Mouse (Mus musculus) intestine, embryonic 16.5 days (tissue): ENCODE data around the gene Slc8a1. TPM values are rescaled to one million over a fixed set of nuclear protein-coding genes. Genes with fewer than 3 reads are reported as not detected.

Source experiments
- ATAC-seq: fragments of 200-750 bp; cut with Nextera tagmentation; 2 replicates; pipeline ENCODE4 v1.8.0; 2017; ENCODE audit warnings: moderate TSS enrichment, moderate library complexity
- H3K27ac ChIP-seq: fragments of 300-500 bp; sonication (generic); 2 replicates; pipeline ENCODE4 v1.5.1; 2014; ENCODE audit warnings: mild to moderate bottlenecking, low read length
- H3K27me3 ChIP-seq: fragments of 300-500 bp; sonication (generic); replicated peaks from 2 replicates; pipeline ENCODE4 v1.6.1; 2014; ENCODE audit warnings: low read length, control low read depth, mixed read lengths; ENCODE audit not compliant: control insufficient read depth, insufficient read depth
- H3K36me3 ChIP-seq: fragments of 300-500 bp; sonication (generic); 2 replicates; pipeline ENCODE4 v1.6.1; 2014; ENCODE audit warnings: low read length, control low read depth; ENCODE audit not compliant: control insufficient read depth, insufficient read depth
- H3K4me1 ChIP-seq: fragments of 300-500 bp; sonication (generic); 2 replicates; pipeline ENCODE4 v1.6.1; 2014; ENCODE audit warnings: low read length, control low read depth, mixed read lengths; ENCODE audit not compliant: control insufficient read depth, insufficient read depth
- H3K4me2 ChIP-seq: fragments of 300-500 bp; sonication (generic); 2 replicates; pipeline ENCODE4 v1.6.1; 2014; ENCODE audit warnings: low read depth, low read length, control low read depth
- H3K4me3 ChIP-seq: fragments of 300-500 bp; sonication (generic); 2 replicates; pipeline ENCODE4 v1.5.1; 2014; ENCODE audit warnings: mild to moderate bottlenecking, low read length
- H3K9ac ChIP-seq: fragments of 300-500 bp; sonication (generic); 2 replicates; pipeline ENCODE4 v1.6.1; 2014; ENCODE audit warnings: low read depth, low read length
- H3K9me3 ChIP-seq: fragments of 300-500 bp; sonication (generic); 2 replicates; pipeline ENCODE4 v1.6.1; 2016; ENCODE audit warnings: low read length, control low read depth; ENCODE audit not compliant: control insufficient read depth
- WGBS: fragments of 180-500 bp; shearing (Covaris S2); extraction: QIAGEN DNeasy Blood & Tissue Kit; methylation state at CpG from one replicate; pipeline ENCODE4 v1.1.7; 2014; 5-methylcytosine and 5-hydroxymethylcytosine counted together
- polyA plus RNA-seq: library from polyadenylated mRNA; unstranded; fragments of >200 nt; fragmentation: Nextera tagmentation; extraction: Ambion mirVana; gene quantifications from 2 replicates; pipeline ENCODE4 v1.2.1, GENCODE M21; 2015

Slc8a1 gene
- polyA plus RNA-seq, 1 experiment from 2014 or later: 3.6 TPM

GRCm38 (mm10) chr17:81536093-81536492 lies 202.1 kb downstream of the Slc8a1 start:
- Histone ChIP-seq H3K27me3 (no peaks in the 10 kb centered on the region), H3K4me3 (no peak overlapping the region), H3K9me3 (no peaks in the 10 kb centered on the region), H3K27ac (no peak overlapping the region), H3K36me3 (no peaks in the 10 kb centered on the region), H3K4me1 (no peaks in the 10 kb centered on the region), H3K9ac (no peak overlapping the region), H3K4me2 (no peak overlapping the region)
- WGBS: 91% methylated on average over 3 of the region's 3 CpGs
- ATAC-seq: no peak

DNA sequence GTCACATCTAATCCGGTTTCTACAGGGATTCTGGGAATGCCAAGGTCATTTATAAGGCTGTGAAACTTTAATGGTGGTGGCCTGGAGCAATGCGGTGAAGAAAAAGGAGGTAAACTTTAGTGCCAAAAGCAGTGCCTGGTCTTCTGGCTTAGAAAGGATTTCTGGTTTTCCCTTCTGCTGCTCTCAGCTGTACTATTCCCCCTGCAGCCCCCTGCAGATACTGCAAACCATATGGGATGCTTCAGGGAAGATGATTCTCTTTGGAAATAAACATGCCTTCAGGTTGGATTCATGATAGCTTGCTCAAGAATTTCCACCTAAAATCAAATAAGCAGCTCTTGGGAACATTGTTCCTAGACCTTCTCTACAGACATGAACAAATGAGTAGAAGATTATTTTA lies 208.3 kb downstream of the Slc8a1 start:
- Histone ChIP-seq H3K9me3 (no peaks in the 10 kb centered on the region), H3K4me2 (no peak overlapping the region), H3K36me3 (no peaks in the 10 kb centered on the region), H3K27ac (no peak overlapping the region; the same call in 1 of the 2 replicates), H3K4me1 (no peaks in the 10 kb centered on the region), H3K27me3 (no peaks in the 10 kb centered on the region), H3K4me3 (no peak overlapping the region), H3K9ac (no peak overlapping the region)
- WGBS: 48% methylated on average over 2 of the region's 2 CpGs
- ATAC-seq: no peak

- Histone ChIP-seq H3K9me3 (no peaks in the 10 kb centered on the region), H3K27ac (no peak overlapping the region), H3K9ac (no peak overlapping the region), H3K4me3 (no peak overlapping the region), H3K27me3 (no peaks in the 10 kb centered on the region), H3K4me1 (no peaks in the 10 kb centered on the region), H3K4me2 (no peak overlapping the region), H3K36me3 (no peaks in the 10 kb centered on the region)
- WGBS: 84% methylated on average over 4 of the region's 4 CpGs
- no peak for ATAC-seq
Measured at GRCm38 (mm10) chr17:81528940-81529339, 209.2 kb downstream of the Slc8a1 start.

DNA sequence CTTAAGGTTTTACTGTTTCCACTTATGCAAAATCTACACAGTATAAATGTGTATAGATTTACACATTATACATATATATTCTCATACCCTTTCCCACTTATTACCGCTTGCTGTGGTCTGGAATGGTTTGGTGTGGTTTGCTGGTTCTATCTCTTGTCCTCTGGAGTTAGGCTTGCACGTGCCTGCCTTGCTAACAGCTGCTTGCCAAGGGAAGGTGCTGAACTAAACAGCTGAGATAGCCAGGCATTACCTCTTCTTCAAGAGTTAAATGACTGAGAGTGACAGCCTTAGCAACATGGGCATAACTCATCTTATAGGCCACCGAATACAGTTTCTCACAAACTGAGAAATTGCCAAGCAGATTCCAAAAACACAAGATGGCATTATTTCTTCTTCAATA lies 211.7 kb downstream of the Slc8a1 start:
- no peak for ATAC-seq
- Histone ChIP-seq H3K9me3 (no peaks in the 10 kb centered on the region), H3K27ac (no peak overlapping the region), H3K4me2 (no peak overlapping the region), H3K4me3 (no peak overlapping the region), H3K9ac (no peak overlapping the region), H3K4me1 (no peaks in the 10 kb centered on the region), H3K36me3 (no peaks in the 10 kb centered on the region), H3K27me3 (no peaks in the 10 kb centered on the region)
- 90% methylated on average over 3 of the region's 3 CpGs for WGBS

DNA sequence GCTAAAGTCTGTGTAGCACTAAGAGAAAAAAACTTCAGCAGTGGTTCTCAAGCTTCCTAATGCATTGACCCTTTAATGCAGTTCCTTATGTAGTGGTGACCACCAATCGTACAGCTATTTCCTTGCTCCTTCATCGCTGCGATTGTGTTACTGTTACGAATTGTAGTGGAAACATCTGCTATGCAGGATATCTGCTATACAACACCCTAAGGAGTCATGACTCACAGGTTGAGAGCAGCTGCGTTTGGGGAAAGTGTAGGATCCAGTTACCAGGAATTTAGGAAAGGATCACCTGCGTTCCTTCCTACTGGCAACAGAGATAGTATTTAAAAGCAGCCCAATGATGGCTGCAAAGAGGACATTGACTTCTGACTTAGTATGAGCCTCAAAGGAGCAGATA lies 213.4 kb downstream of the Slc8a1 start:
- no peak overlapping the region for H3K4me3 ChIP-seq
- no peaks in the 10 kb centered on the region for H3K36me3 ChIP-seq
- H3K27ac ChIP-seq: no peak overlapping the region
- no peak for ATAC-seq
- no peak overlapping the region for H3K4me2 ChIP-seq
- no peaks in the 10 kb centered on the region for H3K9me3 ChIP-seq
- 71% methylated on average over 6 of the region's 6 CpGs for WGBS
- H3K27me3 ChIP-seq: no peaks in the 10 kb centered on the region
- no peaks in the 10 kb centered on the region for H3K4me1 ChIP-seq
- H3K9ac ChIP-seq: no peak overlapping the region

GRCm38 (mm10) chr17:81523943-81524342 lies 214.2 kb downstream of the Slc8a1 start:
- no peaks in the 10 kb centered on the region for H3K36me3 ChIP-seq
- no peaks in the 10 kb centered on the region for H3K27me3 ChIP-seq
- ATAC-seq: no peak
- no peak overlapping the region for H3K27ac ChIP-seq
- H3K9me3 ChIP-seq: no peaks in the 10 kb centered on the region
- WGBS: 74% methylated on average over 2 of the region's 2 CpGs
- H3K4me2 ChIP-seq: no peak overlapping the region
- H3K4me1 ChIP-seq: no peaks in the 10 kb centered on the region
- no peak overlapping the region for H3K4me3 ChIP-seq
- H3K9ac ChIP-seq: no peak overlapping the region

- peaks cover 5% of the 10 kb centered on the region; the same call in 1 of the 2 replicates for H3K4me1 ChIP-seq
- H3K27ac ChIP-seq: no peak overlapping the region
- H3K9ac ChIP-seq: no peak overlapping the region
- no peak overlapping the region for H3K4me2 ChIP-seq
- H3K4me3 ChIP-seq: no peak overlapping the region
- no peaks in the 10 kb centered on the region for H3K9me3 ChIP-seq
- WGBS: 91% methylated on average over 10 of the region's 10 CpGs
- no peaks in the 10 kb centered on the region for H3K36me3 ChIP-seq
- H3K27me3 ChIP-seq: no peaks in the 10 kb centered on the region
- ATAC-seq: no peak
Measured at GRCm38 (mm10) chr17:81518316-81519025, 219.7 kb downstream of the Slc8a1 start.

- WGBS: 75% methylated on average over 4 of the region's 4 CpGs
- no peak overlapping the region for H3K9ac ChIP-seq
- H3K4me2 ChIP-seq: no peak overlapping the region
- no peaks in the 10 kb centered on the region for H3K36me3 ChIP-seq
- peaks cover 6% of the 10 kb centered on the region; the same call in 1 of the 2 replicates for H3K4me1 ChIP-seq
- ATAC-seq: no peak
- H3K9me3 ChIP-seq: no peaks in the 10 kb centered on the region
- H3K27me3 ChIP-seq: no peaks in the 10 kb centered on the region
- no peak overlapping the region for H3K27ac ChIP-seq
- H3K4me3 ChIP-seq: no peak overlapping the region
Measured at GRCm38 (mm10) chr17:81516155-81516554, 222.0 kb downstream of the Slc8a1 start.

DNA sequence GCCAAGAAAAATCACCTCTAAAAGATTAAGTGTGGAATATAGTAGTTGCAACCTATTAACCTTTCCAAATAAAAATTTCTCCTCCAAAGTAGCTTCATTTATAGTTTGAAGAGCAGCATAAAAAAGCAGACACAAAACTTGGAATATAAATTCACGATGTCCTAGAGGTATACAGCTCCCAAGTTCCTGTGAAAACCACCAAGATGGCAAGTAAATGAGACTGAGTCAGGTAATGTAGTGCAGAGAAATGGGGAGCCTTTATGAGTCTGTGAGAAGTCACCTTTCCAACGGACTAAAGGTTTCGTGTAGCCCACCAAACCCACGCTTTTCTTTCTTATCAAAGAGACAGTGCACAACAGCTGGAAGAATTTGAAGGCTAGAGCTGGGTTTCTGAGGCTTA lies 224.2 kb downstream of the Slc8a1 start:
- WGBS: 80% methylated on average over 4 of the region's 4 CpGs

More for the DNA sequence above, 224.2 kb downstream of the Slc8a1 start:
- H3K9me3 ChIP-seq: no peaks in the 10 kb centered on the region
- no peak overlapping the region for H3K4me2 ChIP-seq
- no peak overlapping the region for H3K9ac ChIP-seq
- H3K27me3 ChIP-seq: no peaks in the 10 kb centered on the region
- H3K27ac ChIP-seq: no peak overlapping the region
- H3K36me3 ChIP-seq: no peaks in the 10 kb centered on the region
- no peak for ATAC-seq
- no peak overlapping the region for H3K4me3 ChIP-seq
- H3K4me1 ChIP-seq: peaks cover 6% of the 10 kb centered on the region; the same call in 1 of the 2 replicates
